Mouse (Mus musculus) B cell, adult (primary cell): ENCODE results near the gene Gm21118. TPM values are rescaled to one million over a fixed set of nuclear protein-coding genes. Genes with fewer than 3 reads are reported as not detected.

Source experiments
- total RNA-seq: library from RNA; stranded (reverse); gene quantifications from 4 replicates; pipeline ENCODE4 v1.2.4, GENCODE M21; 2023; ENCODE audit not compliant: inconsistent age

Gm21118 gene
- total RNA-seq, result not detected in 4 replicates

GRCm38 (mm10) chrY:70273542-70273941 is at the start of gene Gm21118:
Gm21118 (minus strand) TSS chrY:70273642.

DNA sequence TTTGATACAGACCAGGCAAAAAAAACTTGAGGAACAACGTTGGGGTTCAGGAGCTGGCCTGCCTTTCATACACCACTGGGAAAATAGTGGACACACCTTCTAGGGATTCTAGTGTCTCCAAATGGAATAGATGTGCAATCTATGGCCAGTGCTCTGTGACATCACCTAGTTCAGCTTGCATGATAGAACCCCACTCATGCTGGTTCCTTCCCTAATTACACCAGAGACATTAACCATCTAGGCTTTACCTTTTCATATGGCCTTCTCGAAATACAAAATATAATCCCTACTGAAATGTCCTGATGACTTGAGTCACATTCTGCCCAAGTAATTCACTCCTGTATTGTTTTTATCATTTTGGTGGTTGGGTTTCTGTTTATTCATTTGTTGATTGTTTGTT is 29.7 kb upstream of the Gm21118 start, which contains the start of the genes Gm29423 and Gm29644:
Gm29423 (minus strand) TSS at position 101 of the 400 bp plus-strand sequence.
Gm29644 (minus strand) TSS at position 157 of the 400 bp plus-strand sequence.

Other genes starting within 250 kb of the Gm21118 start
- not detected in 4 replicates for gene Gm29423, start 29.6 kb upstream of the Gm21118 start, total RNA-seq
- gene Gm29644, start 29.7 kb upstream of the Gm21118 start, total RNA-seq, result not detected in 4 replicates
- gene Gm20888, start 168.2 kb upstream of the Gm21118 start, total RNA-seq, result not detected in 4 replicates